ENCODE assay signal across 7 mouse cellular contexts in the genomic region with DNA sequence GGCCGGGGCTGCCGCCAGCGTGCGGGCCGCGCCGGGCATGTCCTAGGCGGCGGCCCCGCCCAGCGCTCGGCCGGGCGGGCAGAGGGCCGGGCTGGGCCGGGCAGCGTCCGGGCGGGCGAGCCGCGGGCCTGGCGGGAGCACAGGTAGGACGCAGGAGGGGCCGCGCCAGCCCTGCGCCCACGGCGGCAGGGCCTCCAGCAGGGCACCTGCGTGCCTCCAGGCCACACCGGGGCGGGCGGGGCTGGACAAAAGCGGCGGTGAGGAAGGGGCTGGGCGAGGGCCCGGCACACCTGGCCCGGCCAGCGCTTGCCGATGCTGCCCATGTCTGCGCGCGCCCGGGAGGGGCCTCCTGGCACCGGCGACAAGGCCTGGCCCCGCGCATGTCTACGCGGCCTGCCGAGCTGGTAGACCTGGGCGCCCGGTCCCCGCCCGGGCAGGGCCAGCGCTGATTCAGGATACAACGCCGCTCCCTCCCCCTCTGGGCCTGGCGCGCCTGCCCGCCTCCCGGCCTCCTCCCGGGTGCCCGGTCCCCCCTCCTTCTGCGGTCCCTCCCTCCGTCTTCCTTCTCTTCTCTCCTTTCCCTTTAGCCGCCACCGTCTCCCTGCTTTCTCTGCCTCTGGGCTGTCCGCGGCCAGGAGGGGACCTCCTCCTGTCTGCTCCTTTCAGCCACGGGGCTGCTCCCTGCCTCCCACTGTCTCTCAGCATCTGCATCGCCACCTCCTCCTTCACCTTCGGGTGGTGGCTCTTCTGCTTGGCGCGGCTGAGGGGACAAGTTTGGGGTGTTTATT. TPM values are rescaled to one million over a fixed set of nuclear protein-coding genes. Genes with fewer than 3 reads are reported as not detected.
A peak's percentile ranks its signal among the peaks of the same experiment; 100 is the strongest.
DNase-seq lines count a peak whose midpoint lies in the region; ATAC-seq and TF ChIP-seq lines count a peak whose summit lies in the region.

No protein-coding gene starts in this region.

- peaks cover 2% of the 10 kb centered on the region for H3K4me1 ChIP-seq in ES-Bruce4 (ENCODE audit: control insufficient read depth, insufficient read depth, low read length)
- H3K4me1 ChIP-seq in embryonic facial prominence, embryonic 15.5 days: peaks cover 38% of the 10 kb centered on the region
- H3K4me1 ChIP-seq in hindbrain, embryonic 10.5 days (replicated peaks): peaks cover 29% of the 10 kb centered on the region
- H3K4me1 ChIP-seq in limb, embryonic 11.5 days (ENCODE audit: control insufficient read depth, insufficient read depth, low read length): peaks cover 7% of the 10 kb centered on the region; the same call in 1 of the 2 replicates
- H3K4me1 ChIP-seq in midbrain, embryonic 12.5 days: peaks cover 22% of the 10 kb centered on the region
- H3K4me1 ChIP-seq in stomach, embryonic 16.5 days (ENCODE audit: control insufficient read depth, insufficient read depth, low read length): peaks cover 18% of the 10 kb centered on the region

- no peak for TF ChIP-seq CTCF in ES-Bruce4 (IDR thresholded peaks at IDR 0.05; ENCODE audit: low read depth, low read length)

- no peak for TF ChIP-seq EP300 in ES-Bruce4 (IDR thresholded peaks at IDR 0.05; ENCODE audit: insufficient read depth, low read depth, low read length)

- H3K36me3 ChIP-seq in ES-Bruce4 (ENCODE audit: control insufficient read depth, insufficient read depth, low read length, poor library complexity, severe bottlenecking): no peaks in the 10 kb centered on the region; the same call in 1 of the 2 replicates
- 0 out of 2 replicates have a peak, but pooled peaks cover 1% of the 10 kb centered on the region for H3K36me3 ChIP-seq in embryonic facial prominence, embryonic 15.5 days
- 0 out of 2 replicates have a peak, but pooled peaks cover 4% of the 10 kb centered on the region for H3K36me3 ChIP-seq in hindbrain, embryonic 10.5 days
- no peaks in the 10 kb centered on the region for H3K36me3 ChIP-seq in limb, embryonic 11.5 days (ENCODE audit: control insufficient read depth, insufficient read depth, low read length)
- H3K36me3 ChIP-seq in midbrain, embryonic 12.5 days: no peaks in the 10 kb centered on the region
- H3K36me3 ChIP-seq in stomach, embryonic 16.5 days (ENCODE audit: control insufficient read depth, insufficient read depth, low read length): no peaks in the 10 kb centered on the region

- peak overlapping the region; percentile 86 for H3K9ac ChIP-seq in ES-Bruce4 (ENCODE audit: low read depth, poor library complexity, severe bottlenecking)
- peak overlapping the region; percentile 78 for H3K9ac ChIP-seq in embryonic facial prominence, embryonic 15.5 days
- H3K9ac ChIP-seq in limb, embryonic 11.5 days (ENCODE audit: low read length): peak overlapping the region; percentile 73
- H3K9ac ChIP-seq in midbrain, embryonic 12.5 days (replicated peaks): peak overlapping the region; percentile 79
- peak overlapping the region; percentile 90 for H3K9ac ChIP-seq in stomach, embryonic 16.5 days (ENCODE audit: low read length)

- no peaks in the 10 kb centered on the region for H3K27me3 ChIP-seq in ES-Bruce4 (ENCODE audit: control insufficient read depth, insufficient read depth, low read length, poor library complexity, severe bottlenecking)
- no peaks in the 10 kb centered on the region for H3K27me3 ChIP-seq in embryonic facial prominence, embryonic 15.5 days
- peaks cover 52% of the 10 kb centered on the region for H3K27me3 ChIP-seq in hindbrain, embryonic 10.5 days (ENCODE audit: insufficient read depth, poor library complexity, severe bottlenecking)
- peaks cover 6% of the 10 kb centered on the region; the same call in 1 of the 2 replicates for H3K27me3 ChIP-seq in limb, embryonic 11.5 days (ENCODE audit: control insufficient read depth, insufficient read depth, low read length)
- peaks cover 71% of the 10 kb centered on the region for H3K27me3 ChIP-seq in midbrain, embryonic 12.5 days
- no peaks in the 10 kb centered on the region for H3K27me3 ChIP-seq in stomach, embryonic 16.5 days (ENCODE audit: control insufficient read depth, insufficient read depth, low read length)

- DNase-seq in adrenal gland, postnatal 25 days: peak; percentile 78
- DNase-seq in hindbrain, embryonic 10.5 days (ENCODE audit: low spot score): peak; percentile 47
- peak; percentile 59 for DNase-seq in limb, embryonic 11.5 days (ENCODE audit: low spot score)

- no peak for TF ChIP-seq POLR2A in ES-Bruce4 (IDR thresholded peaks at IDR 0.05; ENCODE audit: insufficient read depth, low read length)

- H3K9me3 ChIP-seq in ES-Bruce4 (replicated peaks; ENCODE audit: control insufficient read depth, insufficient read depth, low read length, poor library complexity, severe bottlenecking): no peaks in the 10 kb centered on the region
- no peaks in the 10 kb centered on the region for H3K9me3 ChIP-seq in embryonic facial prominence, embryonic 15.5 days (replicated peaks)
- no peaks in the 10 kb centered on the region for H3K9me3 ChIP-seq in hindbrain, embryonic 10.5 days
- H3K9me3 ChIP-seq in limb, embryonic 11.5 days (ENCODE audit: control insufficient read depth, low read length): no peaks in the 10 kb centered on the region
- no peaks in the 10 kb centered on the region for H3K9me3 ChIP-seq in midbrain, embryonic 12.5 days
- no peaks in the 10 kb centered on the region for H3K9me3 ChIP-seq in stomach, embryonic 16.5 days (replicated peaks; ENCODE audit: control insufficient read depth, low read length)

- H3K4me2 ChIP-seq in embryonic facial prominence, embryonic 15.5 days (replicated peaks): peak overlapping the region; percentile 81
- H3K4me2 ChIP-seq in limb, embryonic 11.5 days (ENCODE audit: low read depth, severe bottlenecking): peak overlapping the region; percentile 92
- peak overlapping the region; percentile 99 for H3K4me2 ChIP-seq in midbrain, embryonic 12.5 days (replicated peaks)
- H3K4me2 ChIP-seq in stomach, embryonic 16.5 days (ENCODE audit: low read depth, low read length): peak overlapping the region; percentile 85

- H3K27ac ChIP-seq in ES-Bruce4 (ENCODE audit: insufficient read depth, low read length): no peak overlapping the region
- peak overlapping the region; percentile 84 for H3K27ac ChIP-seq in embryonic facial prominence, embryonic 15.5 days (replicated peaks)
- peak overlapping the region; percentile 84 for H3K27ac ChIP-seq in hindbrain, embryonic 10.5 days
- 0 out of 2 replicates have a peak overlapping the region, but pooled peaks have one; percentile 10 for H3K27ac ChIP-seq in limb, embryonic 11.5 days (replicated peaks; ENCODE audit: low read depth, low read length)
- peak overlapping the region; percentile 52; the same call in 1 of the 2 replicates for H3K27ac ChIP-seq in midbrain, embryonic 12.5 days (replicated peaks)
- peak overlapping the region; percentile 92 for H3K27ac ChIP-seq in stomach, embryonic 16.5 days (ENCODE audit: low read length)

- under 1% methylated on average over 68 of the region's 75 CpGs for WGBS in embryonic facial prominence, embryonic 15.5 days
- whole genome bisulfite sequencing in hindbrain, embryonic 10.5 days: under 1% methylated on average over 74 of the region's 75 CpGs
- WGBS in limb, embryonic 11.5 days: under 1% methylated on average over 56 of the region's 75 CpGs
- under 1% methylated on average over 49 of the region's 75 CpGs for WGBS in midbrain, embryonic 12.5 days
- under 1% methylated on average over 46 of the region's 75 CpGs for WGBS in stomach, embryonic 16.5 days

- peak; percentile 61 for ATAC-seq in embryonic facial prominence, embryonic 15.5 days (ENCODE audit: insufficient number of reproducible peaks, low FRiP score, low TSS enrichment, low read depth)
- ATAC-seq in limb, embryonic 11.5 days (ENCODE audit: insufficient number of reproducible peaks, low FRiP score, low TSS enrichment, low read depth): peak; percentile 18
- ATAC-seq in midbrain, embryonic 12.5 days (ENCODE audit: low FRiP score, low read depth): peak; percentile 53
- peak; percentile 62 for ATAC-seq in stomach, embryonic 16.5 days (ENCODE audit: insufficient read depth, low FRiP score)

- peak overlapping the region; percentile 80 for H3K4me3 ChIP-seq in ES-Bruce4 (ENCODE audit: low read depth, low read length)
- H3K4me3 ChIP-seq in embryonic facial prominence, embryonic 15.5 days (replicated peaks): peak overlapping the region; percentile 85
- H3K4me3 ChIP-seq in hindbrain, embryonic 10.5 days: peak overlapping the region; percentile 87
- H3K4me3 ChIP-seq in limb, embryonic 11.5 days (ENCODE audit: low read depth, low read length): peak overlapping the region; percentile 64
- peak overlapping the region; percentile 87 for H3K4me3 ChIP-seq in midbrain, embryonic 12.5 days
- H3K4me3 ChIP-seq in stomach, embryonic 16.5 days (replicated peaks; ENCODE audit: low read length): peak overlapping the region; percentile 73

RNA-seq across cellular contexts. Expression of gene Cep170b, which starts 2.2 kb away (rescaled TPM):
- 102 and 104 TPM in 2 replicates for polyA plus RNA-seq in ES-Bruce4 (2011; ENCODE audit: insufficient read depth, insufficient read length, low read depth, missing spikeins)
- total RNA-seq in adrenal gland, postnatal 25 days (2021): 42.4 and 58.1 TPM in 2 replicates
- 25.0 and 28.4 TPM in 2 replicates for polyA plus RNA-seq in embryonic facial prominence, embryonic 15.5 days (2015; fragmentation: Nextera tagmentation; extraction: Ambion mirVana)
- 6.7 and 8.7 TPM in 2 replicates for polyA plus RNA-seq in hindbrain, embryonic 10.5 days (2016; fragmentation: Nextera tagmentation; extraction: Ambion mirVana)
- polyA plus RNA-seq in limb, embryonic 11.5 days (2014; fragmentation: Nextera tagmentation; extraction: Ambion mirVana): 9.5 and 9.6 TPM in 2 replicates
- 15.0 and 16.8 TPM in 2 replicates for polyA plus RNA-seq in midbrain, embryonic 12.5 days (2016; fragmentation: Nextera tagmentation; extraction: Ambion mirVana)
- polyA plus RNA-seq in stomach, embryonic 16.5 days (2015; fragmentation: Nextera tagmentation; extraction: Ambion mirVana): 19.8 and 21.9 TPM in 2 replicates

RNA-seq across cellular contexts. Expression of gene Pld4, which starts 38.0 kb away (rescaled TPM):
- polyA plus RNA-seq in ES-Bruce4 (2011; ENCODE audit: insufficient read depth, insufficient read length, low read depth, missing spikeins): 0.90 and 1.1 TPM in 2 replicates
- 6.4 and 6.8 TPM in 2 replicates for total RNA-seq in adrenal gland, postnatal 25 days (2021)
- 13.4 and 15.3 TPM in 2 replicates for polyA plus RNA-seq in embryonic facial prominence, embryonic 15.5 days (2015; fragmentation: Nextera tagmentation; extraction: Ambion mirVana)
- 5.2 and 5.7 TPM in 2 replicates for polyA plus RNA-seq in hindbrain, embryonic 10.5 days (2016; fragmentation: Nextera tagmentation; extraction: Ambion mirVana)
- 2.8 TPM in 2 replicates for polyA plus RNA-seq in limb, embryonic 11.5 days (2014; fragmentation: Nextera tagmentation; extraction: Ambion mirVana)
- polyA plus RNA-seq in midbrain, embryonic 12.5 days (2016; fragmentation: Nextera tagmentation; extraction: Ambion mirVana): 4.7 and 6.7 TPM in 2 replicates
- polyA plus RNA-seq in stomach, embryonic 16.5 days (2015; fragmentation: Nextera tagmentation; extraction: Ambion mirVana): 13.7 and 17.1 TPM in 2 replicates

RNA-seq across cellular contexts. Expression of gene Zbtb42, which starts 43.8 kb away (rescaled TPM):
- 2.2 and 5.0 TPM in 2 replicates for polyA plus RNA-seq in ES-Bruce4 (2011; ENCODE audit: insufficient read depth, insufficient read length, low read depth, missing spikeins)
- 7.9 and 12.8 TPM in 2 replicates for total RNA-seq in adrenal gland, postnatal 25 days (2021)
- polyA plus RNA-seq in embryonic facial prominence, embryonic 15.5 days (2015; fragmentation: Nextera tagmentation; extraction: Ambion mirVana): 4.8 and 5.6 TPM in 2 replicates
- polyA plus RNA-seq in hindbrain, embryonic 10.5 days (2016; fragmentation: Nextera tagmentation; extraction: Ambion mirVana): 7.1 and 10.9 TPM in 2 replicates
- polyA plus RNA-seq in limb, embryonic 11.5 days (2014; fragmentation: Nextera tagmentation; extraction: Ambion mirVana): 0.82 and 1.6 TPM in 2 replicates
- 5.2 and 7.3 TPM in 2 replicates for polyA plus RNA-seq in midbrain, embryonic 12.5 days (2016; fragmentation: Nextera tagmentation; extraction: Ambion mirVana)
- polyA plus RNA-seq in stomach, embryonic 16.5 days (2015; fragmentation: Nextera tagmentation; extraction: Ambion mirVana): 9.7 and 12.2 TPM in 2 replicates

RNA-seq across cellular contexts. Expression of gene Akt1, which starts 47.8 kb away (rescaled TPM):
- 70.4 and 78.0 TPM in 2 replicates for polyA plus RNA-seq in ES-Bruce4 (2011; ENCODE audit: insufficient read depth, insufficient read length, low read depth, missing spikeins)
- total RNA-seq in adrenal gland, postnatal 25 days (2021): 395 and 413 TPM in 2 replicates
- polyA plus RNA-seq in embryonic facial prominence, embryonic 15.5 days (2015; fragmentation: Nextera tagmentation; extraction: Ambion mirVana): 84.9 and 112 TPM in 2 replicates
- polyA plus RNA-seq in hindbrain, embryonic 10.5 days (2016; fragmentation: Nextera tagmentation; extraction: Ambion mirVana): 50.9 and 56.8 TPM in 2 replicates
- 95.4 and 113 TPM in 2 replicates for polyA plus RNA-seq in limb, embryonic 11.5 days (2014; fragmentation: Nextera tagmentation; extraction: Ambion mirVana)
- 74.7 and 80.0 TPM in 2 replicates for polyA plus RNA-seq in midbrain, embryonic 12.5 days (2016; fragmentation: Nextera tagmentation; extraction: Ambion mirVana)
- polyA plus RNA-seq in stomach, embryonic 16.5 days (2015; fragmentation: Nextera tagmentation; extraction: Ambion mirVana): 50.7 and 52.8 TPM in 2 replicates
